Mouse (Mus musculus) hindlimb bud, embryonic 11.5 days (tissue): ENCODE results near the gene Eif1b.
A peak's percentile ranks its signal among the peaks of the same experiment; 100 is the strongest.

Experiments
- DNase-seq: peaks from one replicate; pipeline ENCODE4 v3.0.0-alpha.2; 2012; ENCODE audit warnings: low read depth, low spot score; ENCODE audit errors: extremely low spot score

Gene Eif1b

GRCm38 (mm10) chr9:120492010-120492399 lies at the start of gene Eif1b:
TSS of gene Eif1b (plus strand) at chr9:120492232.
- DNase-seq = no peak

GRCm38 (mm10) chr9:120444642-120445041 lies 47.4 kb upstream of the Eif1b start:
- DNase-seq = no peak

GRCm38 (mm10) chr9:120449696-120450329 lies 42.2 kb upstream of the Eif1b start:
- DNase-seq = no peak

- DNase-seq = peak; percentile 18
Observed at GRCm38 (mm10) chr9:120455768-120456655, 36.0 kb upstream of the Eif1b start.

- no peak for DNase-seq
Observed at GRCm38 (mm10) chr9:120470431-120470830, 21.6 kb upstream of the Eif1b start.

GRCm38 (mm10) chr9:120481644-120482043 lies 10.4 kb upstream of the Eif1b start:
- no peak for DNase-seq

GRCm38 (mm10) chr9:120482382-120482781 lies 9.7 kb upstream of the Eif1b start:
- no peak for DNase-seq

GRCm38 (mm10) chr9:120483101-120483500 lies 8.9 kb upstream of the Eif1b start:
- no peak for DNase-seq

GRCm38 (mm10) chr9:120487076-120487475 lies 5.0 kb upstream of the Eif1b start:
- DNase-seq = no peak

GRCm38 (mm10) chr9:120491509-120491908 lies 523 bp upstream of the Eif1b start:
- DNase-seq = no peak

- DNase-seq = no peak
Observed at GRCm38 (mm10) chr9:120492400-120493351, 644 bp downstream of the Eif1b start.

GRCm38 (mm10) chr9:120493781-120494180 lies 1.7 kb downstream of the Eif1b start:
- DNase-seq = no peak

- peak; percentile 76 for DNase-seq
Observed at GRCm38 (mm10) chr9:120496691-120497090, 4.7 kb downstream of the Eif1b start.

GRCm38 (mm10) chr9:120497983-120498382 lies 6.0 kb downstream of the Eif1b start:
- no peak for DNase-seq

GRCm38 (mm10) chr9:120501191-120501902 lies 9.3 kb downstream of the Eif1b start:
- DNase-seq = no peak

GRCm38 (mm10) chr9:120502013-120502412 lies 10.0 kb downstream of the Eif1b start:
- peak; percentile 96 for DNase-seq

GRCm38 (mm10) chr9:120504423-120504822 lies 12.4 kb downstream of the Eif1b start:
- no peak for DNase-seq

GRCm38 (mm10) chr9:120511781-120512180 lies 19.7 kb downstream of the Eif1b start:
- DNase-seq = no peak

GRCm38 (mm10) chr9:120516720-120517119 lies 24.7 kb downstream of the Eif1b start:
- DNase-seq = no peak

GRCm38 (mm10) chr9:120518946-120519345 lies 26.9 kb downstream of the Eif1b start:
- no peak for DNase-seq
